Mouse (Mus musculus) layer of hippocampus, postnatal 25 days (tissue): ENCODE measurements around the gene Siglec1. TPM values are rescaled to one million over a fixed set of nuclear protein-coding genes. Genes with fewer than 3 reads are reported as not detected.

Source experiments
- DNase-seq, 2 experiments: peaks; one replicate each; pipeline ENCODE4 v3.0.0; 2022; ENCODE audit warnings: mixed read lengths in 2 of 2, low spot score in 1 of 2; ENCODE audit errors: extremely low spot score in 1 of 2
- microRNA-seq, 2 experiments: library from miRNA; unstranded; fragments of <30 nt; microRNA quantifications; one replicate each; pipeline ENCODE4 v1.2.0; 2021
- total RNA-seq, 2 experiments: library from RNA; stranded (reverse); gene quantifications; 2 replicates each; pipeline ENCODE4 v1.2.3; 2021

Gene Siglec1
- total RNA-seq, 2 experiments from 2014 or later, result 0.22 to 0.31 TPM

GRCm38 (mm10) chr2:131026941-131027340 lies 59.6 kb downstream of the Siglec1 start:
- no peak for DNase-seq

- no peak for DNase-seq
Measured at GRCm38 (mm10) chr2:131025230-131025629, 61.3 kb downstream of the Siglec1 start.

Small RNAs within 50 kb of the gene (microRNA-seq; reads per million reads assigned to microRNA genes)
- 0 to 0.18 reads per million in 2 experiments for gene Mir6973b

Other genes with a start within 250 kb of the Siglec1 start
- gene 4930402H24Rik, start 180.4 kb downstream of the Siglec1 start, total RNA-seq, result 10 to 100 TPM; 72.2 to 80.0 TPM
- 100 to 1,000 TPM; 114 to 121 TPM for gene Atrn, start 180.3 kb downstream of the Siglec1 start, total RNA-seq
- 10 to 100 TPM; 64.8 to 70.0 TPM for gene Gfra4, start 43.7 kb downstream of the Siglec1 start, total RNA-seq
- gene Adam33, start 23.0 kb downstream of the Siglec1 start, total RNA-seq, result 1 to 10 TPM in 1 of 2 experiments, under 1 TPM in 1; 0.94 to 1.1 TPM
- 1 to 10 TPM; 6.5 to 8.6 TPM for gene Hspa12b, start 40.5 kb upstream of the Siglec1 start, total RNA-seq
- gene Gm11037, start 46.7 kb upstream of the Siglec1 start, total RNA-seq, result not detected
- gene 1700037H04Rik, start 73.3 kb upstream of the Siglec1 start, total RNA-seq, result 10 to 100 TPM; 55.5 to 66.7 TPM
- gene Cenpb, start 93.3 kb upstream of the Siglec1 start, total RNA-seq, result 10 to 100 TPM; 84.8 to 92.4 TPM
- gene Cdc25b, start 100.2 kb upstream of the Siglec1 start, total RNA-seq, result 10 to 100 TPM; 15.4 to 26.6 TPM
- gene Spef1, start 100.5 kb upstream of the Siglec1 start, total RNA-seq, result 10 to 100 TPM; 11.2 to 12.4 TPM
- 10 to 100 TPM; 23.8 to 27.3 TPM for gene Ap5s1, start 120.3 kb upstream of the Siglec1 start, total RNA-seq
- 1 to 10 TPM; 6.8 to 7.8 TPM for gene Mavs, start 147.3 kb upstream of the Siglec1 start, total RNA-seq
- gene Pank2, start 175.7 kb upstream of the Siglec1 start, total RNA-seq, result 10 to 100 TPM; 55.7 to 63.8 TPM